Mouse (Mus musculus): ENCODE results near the gene Thbd. TPM values are rescaled to one million over a fixed set of nuclear protein-coding genes. Genes with fewer than 3 reads are reported as not detected.

The Thbd gene
- total and polyA plus RNA-seq, 2 experiments from 2014 or later = 16.5 to 52.6 TPM

GRCm38 (mm10) chr2:148421706-148422105 is 13.7 kb upstream of the Thbd start:
- Histone ChIP-seq H3K27me3 (ENCODE audit: control insufficient read depth, insufficient read depth, low read length) (no peaks in the 10 kb centered on the region), H3K27ac (ENCODE audit: low read depth) (no peak overlapping the region), H3K4me2 (ENCODE audit: low read depth, low read length) (no peak overlapping the region), H3K4me1 (ENCODE audit: control insufficient read depth, insufficient read depth) (no peaks in the 10 kb centered on the region), H3K36me3 (replicated peaks; ENCODE audit: control insufficient read depth, insufficient read depth, low read length) (no peaks in the 10 kb centered on the region), H3K9me3 (replicated peaks; ENCODE audit: control insufficient read depth, low read length) (no peaks in the 10 kb centered on the region), H3K9ac (replicated peaks; ENCODE audit: low read depth, low read length) (no peak overlapping the region), H3K4me3 (ENCODE audit: low read depth, low read length) (no peak overlapping the region)
- WGBS = 62% methylated on average over 1 of the region's 1 CpGs
- TF ChIP-seq CTCF (IDR thresholded peaks at IDR 0.05; ENCODE audit: low read depth) (no peak), EP300 (IDR thresholded peaks at IDR 0.05; ENCODE audit: low read depth) (no peak)
- DNase-seq (ENCODE audit: low spot score) (no peak), ATAC-seq (ENCODE audit: insufficient read depth, low read depth) (no peak)

GRCm38 (mm10) chr2:148421112-148421511 is 13.1 kb upstream of the Thbd start:
- Histone ChIP-seq H3K9me3 (replicated peaks; ENCODE audit: control insufficient read depth, low read length) (no peaks in the 10 kb centered on the region), H3K27ac (ENCODE audit: low read depth) (no peak overlapping the region), H3K4me2 (ENCODE audit: low read depth, low read length) (no peak overlapping the region), H3K27me3 (ENCODE audit: control insufficient read depth, insufficient read depth, low read length) (no peaks in the 10 kb centered on the region), H3K4me1 (ENCODE audit: control insufficient read depth, insufficient read depth) (no peaks in the 10 kb centered on the region), H3K9ac (replicated peaks; ENCODE audit: low read depth, low read length) (no peak overlapping the region), H3K36me3 (replicated peaks; ENCODE audit: control insufficient read depth, insufficient read depth, low read length) (no peaks in the 10 kb centered on the region), H3K4me3 (ENCODE audit: low read depth, low read length) (no peak overlapping the region)
- 12% methylated on average over 1 of the region's 1 CpGs for WGBS
- DNase-seq (ENCODE audit: low spot score) = no peak
- no peak for ATAC-seq (ENCODE audit: insufficient read depth, low read depth)
- TF ChIP-seq CTCF (IDR thresholded peaks at IDR 0.05; ENCODE audit: low read depth) (no peak), EP300 (IDR thresholded peaks at IDR 0.05; ENCODE audit: low read depth) (no peak)

DNA sequence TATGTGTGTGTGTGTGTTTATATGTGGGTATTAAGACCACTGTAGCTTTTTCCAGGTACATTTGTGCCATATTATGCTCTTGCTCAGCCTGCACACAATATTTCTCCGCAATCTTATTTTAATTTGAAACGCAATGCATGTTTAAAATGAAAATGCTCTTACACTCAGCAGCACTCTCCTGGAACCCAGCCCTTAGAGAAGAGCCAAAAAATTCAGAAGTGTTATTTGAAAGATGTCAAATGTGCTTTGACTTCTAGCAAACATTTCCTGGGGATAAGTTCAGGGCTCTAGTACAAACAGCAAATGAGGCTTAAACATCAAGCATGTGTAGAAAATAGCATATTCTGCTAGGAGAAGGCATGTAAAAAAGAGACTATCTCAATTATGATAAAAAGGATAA is 11.8 kb upstream of the Thbd start:
- no peaks in the 10 kb centered on the region for H3K27me3 ChIP-seq (ENCODE audit: control insufficient read depth, insufficient read depth, low read length)
- WGBS = 72% methylated on average over 2 of the region's 2 CpGs
- no peaks in the 10 kb centered on the region for H3K4me1 ChIP-seq (ENCODE audit: control insufficient read depth, insufficient read depth)
- no peak overlapping the region for H3K27ac ChIP-seq (ENCODE audit: low read depth)
- DNase-seq (ENCODE audit: low spot score) (no peak), ATAC-seq (ENCODE audit: insufficient read depth, low read depth) (no peak)
- TF ChIP-seq CTCF (IDR thresholded peaks at IDR 0.05; ENCODE audit: low read depth) = no peak
- TF ChIP-seq EP300 (IDR thresholded peaks at IDR 0.05; ENCODE audit: low read depth) = no peak
- H3K9ac ChIP-seq (replicated peaks; ENCODE audit: low read depth, low read length) = no peak overlapping the region
- H3K4me2 ChIP-seq (ENCODE audit: low read depth, low read length) = no peak overlapping the region
- no peaks in the 10 kb centered on the region for H3K9me3 ChIP-seq (replicated peaks; ENCODE audit: control insufficient read depth, low read length)
- H3K36me3 ChIP-seq (replicated peaks; ENCODE audit: control insufficient read depth, insufficient read depth, low read length) = no peaks in the 10 kb centered on the region
- H3K4me3 ChIP-seq (ENCODE audit: low read depth, low read length) = no peak overlapping the region

- H3K4me2 ChIP-seq (ENCODE audit: low read depth, low read length) = no peak overlapping the region
- DNase-seq (ENCODE audit: low spot score) (no peak), ATAC-seq (ENCODE audit: insufficient read depth, low read depth) (no peak)
- H3K4me1 ChIP-seq (ENCODE audit: control insufficient read depth, insufficient read depth) = no peaks in the 10 kb centered on the region
- no peak for TF ChIP-seq CTCF (IDR thresholded peaks at IDR 0.05; ENCODE audit: low read depth)
- no peak for TF ChIP-seq EP300 (IDR thresholded peaks at IDR 0.05; ENCODE audit: low read depth)
- no peak overlapping the region for H3K27ac ChIP-seq (ENCODE audit: low read depth)
- H3K27me3 ChIP-seq (ENCODE audit: control insufficient read depth, insufficient read depth, low read length) = no peaks in the 10 kb centered on the region
- WGBS = 43% methylated on average over 3 of the region's 3 CpGs
- H3K9me3 ChIP-seq (replicated peaks; ENCODE audit: control insufficient read depth, low read length) = no peaks in the 10 kb centered on the region
- no peak overlapping the region for H3K4me3 ChIP-seq (ENCODE audit: low read depth, low read length)
- no peaks in the 10 kb centered on the region for H3K36me3 ChIP-seq (replicated peaks; ENCODE audit: control insufficient read depth, insufficient read depth, low read length)
- no peak overlapping the region for H3K9ac ChIP-seq (replicated peaks; ENCODE audit: low read depth, low read length)
Observed at GRCm38 (mm10) chr2:148419151-148419550, 11.2 kb upstream of the Thbd start.

GRCm38 (mm10) chr2:148409821-148410220 is 1.8 kb upstream of the Thbd start:
- H3K9me3 ChIP-seq (replicated peaks; ENCODE audit: control insufficient read depth, low read length) = no peaks in the 10 kb centered on the region
- no peak for TF ChIP-seq EP300 (IDR thresholded peaks at IDR 0.05; ENCODE audit: low read depth)
- no peak for TF ChIP-seq CTCF (IDR thresholded peaks at IDR 0.05; ENCODE audit: low read depth)
- no peak overlapping the region for H3K27ac ChIP-seq (ENCODE audit: low read depth)
- no peak overlapping the region for H3K9ac ChIP-seq (replicated peaks; ENCODE audit: low read depth, low read length)
- H3K4me3 ChIP-seq (ENCODE audit: low read depth, low read length) = no peak overlapping the region
- WGBS = 59% methylated on average over 1 of the region's 1 CpGs
- H3K4me1 ChIP-seq (ENCODE audit: control insufficient read depth, insufficient read depth) = peaks cover 6% of the 10 kb centered on the region; the same call in 1 of the 2 replicates
- no peaks in the 10 kb centered on the region for H3K36me3 ChIP-seq (replicated peaks; ENCODE audit: control insufficient read depth, insufficient read depth, low read length)
- H3K4me2 ChIP-seq (ENCODE audit: low read depth, low read length) = no peak overlapping the region
- DNase-seq (ENCODE audit: low spot score) (no peak), ATAC-seq (ENCODE audit: insufficient read depth, low read depth) (no peak)
- H3K27me3 ChIP-seq (ENCODE audit: control insufficient read depth, insufficient read depth, low read length) = peaks cover 24% of the 10 kb centered on the region

GRCm38 (mm10) chr2:148409141-148409540 is 1.2 kb upstream of the Thbd start:
- Histone ChIP-seq H3K4me3 (ENCODE audit: low read depth, low read length) (no peak overlapping the region), H3K9me3 (replicated peaks; ENCODE audit: control insufficient read depth, low read length) (no peaks in the 10 kb centered on the region), H3K4me2 (ENCODE audit: low read depth, low read length) (no peak overlapping the region), H3K27ac (ENCODE audit: low read depth) (no peak overlapping the region), H3K9ac (replicated peaks; ENCODE audit: low read depth, low read length) (no peak overlapping the region), H3K27me3 (ENCODE audit: control insufficient read depth, insufficient read depth, low read length) (peaks cover 24% of the 10 kb centered on the region), H3K36me3 (replicated peaks; ENCODE audit: control insufficient read depth, insufficient read depth, low read length) (no peaks in the 10 kb centered on the region), H3K4me1 (ENCODE audit: control insufficient read depth, insufficient read depth) (peaks cover 6% of the 10 kb centered on the region; the same call in 1 of the 2 replicates)
- 13% methylated on average over 9 of the region's 9 CpGs for WGBS
- ATAC-seq (ENCODE audit: insufficient read depth, low read depth) (peak; percentile 77), DNase-seq (ENCODE audit: low spot score) (peak; percentile 76)
- TF ChIP-seq CTCF (IDR thresholded peaks at IDR 0.05; ENCODE audit: low read depth) (peak; percentile 94), EP300 (IDR thresholded peaks at IDR 0.05; ENCODE audit: low read depth) (no peak)

All from heart, postnatal 0 days (tissue).